8 mouse cellular contexts compared by ENCODE assay signal in genomic region chr4:132922061-132922530, GRCm38 (mm10). TPM values are rescaled to one million over a fixed set of nuclear protein-coding genes. Genes with fewer than 3 reads are reported as not detected.
DNase-seq lines count a peak whose midpoint lies in the region; ATAC-seq lines count a peak whose summit lies in the region.

No protein-coding gene starts in this region.

- peak; percentile 1; the same call in 1 of the 2 replicates for ATAC-seq in granulocyte monocyte progenitor cell, adult 5-6 weeks (replicated peaks; ENCODE audit: poor library complexity, severe bottlenecking)
- peak; percentile 24; the same call in 1 of the 2 replicates for ATAC-seq in limb, embryonic 13.5 days (ENCODE audit: low FRiP score, low read depth)
- peak; percentile 55; the same call in 1 of the 2 replicates for ATAC-seq in midbrain, embryonic 14.5 days (ENCODE audit: low FRiP score, low TSS enrichment)

- peak overlapping the region; percentile 39; the same call in 1 of the 2 replicates for H3K27ac ChIP-seq in limb, embryonic 13.5 days
- H3K27ac ChIP-seq in midbrain, embryonic 14.5 days (replicated peaks; ENCODE audit: low read depth, low read length): peak overlapping the region; percentile 89

- H3K27me3 ChIP-seq in limb, embryonic 13.5 days: no peaks in the 10 kb centered on the region
- no peaks in the 10 kb centered on the region for H3K27me3 ChIP-seq in midbrain, embryonic 14.5 days (ENCODE audit: control insufficient read depth, insufficient read depth, low read length)

- peak overlapping the region; percentile 89 for H3K9ac ChIP-seq in limb, embryonic 13.5 days
- H3K9ac ChIP-seq in midbrain, embryonic 14.5 days (replicated peaks; ENCODE audit: low read length): peak overlapping the region; percentile 89

- peaks cover 13% of the 10 kb centered on the region for H3K4me1 ChIP-seq in limb, embryonic 13.5 days
- H3K4me1 ChIP-seq in midbrain, embryonic 14.5 days (ENCODE audit: control insufficient read depth, insufficient read depth, low read length): peaks cover 6% of the 10 kb centered on the region

- peaks cover 25% of the 10 kb centered on the region for H3K36me3 ChIP-seq in limb, embryonic 13.5 days
- H3K36me3 ChIP-seq in midbrain, embryonic 14.5 days (ENCODE audit: control insufficient read depth, insufficient read depth, low read length): peaks cover 16% of the 10 kb centered on the region

- no peaks in the 10 kb centered on the region for H3K9me3 ChIP-seq in limb, embryonic 13.5 days
- H3K9me3 ChIP-seq in midbrain, embryonic 14.5 days (ENCODE audit: control insufficient read depth, low read length): no peaks in the 10 kb centered on the region

- H3K4me2 ChIP-seq in limb, embryonic 13.5 days (replicated peaks): peak overlapping the region; percentile 85
- peak overlapping the region; percentile 71 for H3K4me2 ChIP-seq in midbrain, embryonic 14.5 days (ENCODE audit: low read length)

- under 1% methylated on average over 49 of the region's 50 CpGs for WGBS in limb, embryonic 13.5 days
- under 1% methylated on average over 46 of the region's 50 CpGs for WGBS in midbrain, embryonic 14.5 days

- H3K4me3 ChIP-seq in limb, embryonic 13.5 days: peak overlapping the region; percentile 98
- H3K4me3 ChIP-seq in midbrain, embryonic 14.5 days (replicated peaks; ENCODE audit: low read depth, low read length): peak overlapping the region; percentile 96

- DNase-seq in adrenal gland, postnatal 14 days: peak; percentile 68
- DNase-seq in adrenal gland, adult 18-20 months (ENCODE audit: low spot score in 2 of 2): no peak
- DNase-seq in right cerebral cortex, postnatal 10 days (ENCODE audit: low spot score in 2 of 2): peak; percentile 56 to 71
- no peak for DNase-seq in right cerebral cortex, postnatal 36 days (ENCODE audit: low spot score in 2 of 2)
- DNase-seq in midbrain, embryonic 14.5 days: peak; percentile 65
- DNase-seq in thymus, postnatal 4 days: no peak

RNA-seq across cellular contexts. Expression of gene Fam76a, which starts 0.3 kb away (rescaled TPM):
- total RNA-seq in adrenal gland, postnatal 14 days (2021): 32.6 and 33.8 TPM in 2 replicates
- total RNA-seq in adrenal gland, adult 18-20 months (2021): 10 to 100 TPM; 25.2 to 26.1 TPM
- 15.1 and 25.0 TPM in 2 replicates for total RNA-seq in granulocyte monocyte progenitor cell, adult 5-6 weeks (2014; fragmentation: Nextera tagmentation)
- 17.5 and 17.6 TPM in 2 replicates for total RNA-seq in granulocyte monocyte progenitor cell, adult 5-6 weeks (2017)
- 39.9 and 44.8 TPM in 2 replicates for polyA plus RNA-seq in limb, embryonic 13.5 days (2015; fragmentation: Nextera tagmentation; extraction: Ambion mirVana)
- 41.9 and 47.5 TPM in 2 replicates for polyA plus RNA-seq in midbrain, embryonic 14.5 days (2014; fragmentation: Nextera tagmentation; extraction: Ambion mirVana)

RNA-seq across cellular contexts. Expression of gene Stx12, which starts 37.8 kb away (rescaled TPM):
- total RNA-seq in adrenal gland, postnatal 14 days (2021): 49.7 and 53.3 TPM in 2 replicates
- 10 to 100 TPM; 58.8 to 59.2 TPM for total RNA-seq in adrenal gland, adult 18-20 months (2021)
- total RNA-seq in granulocyte monocyte progenitor cell, adult 5-6 weeks (2014; fragmentation: Nextera tagmentation): 22.0 and 39.8 TPM in 2 replicates
- total RNA-seq in granulocyte monocyte progenitor cell, adult 5-6 weeks (2017): 26.5 and 29.6 TPM in 2 replicates
- polyA plus RNA-seq in limb, embryonic 13.5 days (2015; fragmentation: Nextera tagmentation; extraction: Ambion mirVana): 61.9 and 66.4 TPM in 2 replicates
- 192 and 197 TPM in 2 replicates for polyA plus RNA-seq in midbrain, embryonic 14.5 days (2014; fragmentation: Nextera tagmentation; extraction: Ambion mirVana)

RNA-seq across cellular contexts. Expression of gene Fgr, which starts 51.8 kb away (rescaled TPM):
- 0.78 and 1.8 TPM in 2 replicates for total RNA-seq in adrenal gland, postnatal 14 days (2021)
- total RNA-seq in adrenal gland, adult 18-20 months (2021): under 1 TPM; 0.43 to 0.58 TPM
- total RNA-seq in granulocyte monocyte progenitor cell, adult 5-6 weeks (2014; fragmentation: Nextera tagmentation): not detected in 2 replicates
- total RNA-seq in granulocyte monocyte progenitor cell, adult 5-6 weeks (2017): 0.99 and 2.4 TPM in 2 replicates
- 0.19 and 0.26 TPM in 2 replicates for polyA plus RNA-seq in limb, embryonic 13.5 days (2015; fragmentation: Nextera tagmentation; extraction: Ambion mirVana)
- 0.08 TPM in 1 of 2 replicates, not detected in the other for polyA plus RNA-seq in midbrain, embryonic 14.5 days (2014; fragmentation: Nextera tagmentation; extraction: Ambion mirVana)

Comparison
In these comparisons a context has a peak if more than half of its experiments do, and no peak if none do; other contexts are left out.
1. DNase-seq: peak in adrenal gland, postnatal 14 days (single experiment), right cerebral cortex, postnatal 10 days (2 of 2) and midbrain, embryonic 14.5 days (single experiment); none in adrenal gland, adult 18-20 months (0 of 2), right cerebral cortex, postnatal 36 days (0 of 2) and thymus, postnatal 4 days (single experiment).
2. ATAC-seq: peak in every context shown above with its lines; median percentile 55 in midbrain, embryonic 14.5 days; 24 in limb, embryonic 13.5 days; 1 in granulocyte monocyte progenitor cell, adult 5-6 weeks.